Mouse (Mus musculus): Measurements from ENCODE around the gene Psat1. TPM values are rescaled to one million over a fixed set of nuclear protein-coding genes. Genes with fewer than 3 reads are reported as not detected.

Gene Psat1
- total RNA-seq, 2 experiments from 2014 or later = 94.6 to 97.5 TPM

DNA sequence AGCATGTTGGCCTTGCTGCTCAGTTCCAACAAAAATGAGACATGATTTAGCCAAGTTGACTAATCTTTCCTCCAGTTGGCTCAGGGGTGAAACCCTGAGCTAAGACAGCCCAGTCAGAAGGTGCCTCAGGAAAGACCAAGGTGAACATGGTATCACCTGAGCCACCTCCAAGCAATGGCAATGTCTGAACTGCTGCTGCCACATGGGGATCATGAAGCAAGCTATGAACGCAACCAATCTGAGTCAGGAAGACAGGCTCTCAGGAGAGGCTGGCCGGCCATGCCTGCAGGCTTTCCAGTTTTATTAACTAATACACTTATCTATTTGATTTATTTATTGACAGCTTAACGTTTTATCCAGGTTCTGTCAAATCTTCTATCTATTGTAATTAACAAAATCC is 51.5 kb downstream of the Psat1 start:
- no peak for TF ChIP-seq CTCF (IDR thresholded peaks at IDR 0.05)
- Histone ChIP-seq H3K27ac (no peak overlapping the region), H3K4me3 (no peak overlapping the region)
- intact Hi-C loops (cut with DNase I) = no loop called here
- no peak for DNase-seq (ENCODE audit: extremely low spot score in 1 of 2, low spot score in 2 of 2)

DNA sequence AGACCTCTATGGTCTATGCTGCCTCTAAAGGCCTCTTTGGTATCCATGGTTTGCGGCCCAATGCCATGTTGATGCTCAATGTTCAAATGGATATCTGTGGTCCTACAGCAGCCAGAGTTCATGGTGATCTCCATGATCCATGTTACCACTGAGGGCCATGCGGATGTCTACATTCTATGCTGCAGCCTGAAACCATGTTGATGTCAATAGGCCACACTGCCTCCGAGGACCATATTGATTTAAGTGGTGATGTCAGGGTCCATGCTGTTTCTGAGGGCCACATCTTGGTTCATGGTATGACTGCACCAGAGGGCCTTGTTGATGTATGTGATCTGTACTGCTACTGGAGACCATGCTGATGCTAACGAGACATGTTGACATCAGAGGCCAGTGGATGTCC is 55.0 kb downstream of the Psat1 start:
- no peak for TF ChIP-seq CTCF (IDR thresholded peaks at IDR 0.05)
- Histone ChIP-seq H3K4me3 (no peak overlapping the region), H3K27ac (no peak overlapping the region)
- intact Hi-C loops (cut with DNase I) = no loop called here
- DNase-seq (ENCODE audit: extremely low spot score in 1 of 2, low spot score in 2 of 2) = no peak

DNA sequence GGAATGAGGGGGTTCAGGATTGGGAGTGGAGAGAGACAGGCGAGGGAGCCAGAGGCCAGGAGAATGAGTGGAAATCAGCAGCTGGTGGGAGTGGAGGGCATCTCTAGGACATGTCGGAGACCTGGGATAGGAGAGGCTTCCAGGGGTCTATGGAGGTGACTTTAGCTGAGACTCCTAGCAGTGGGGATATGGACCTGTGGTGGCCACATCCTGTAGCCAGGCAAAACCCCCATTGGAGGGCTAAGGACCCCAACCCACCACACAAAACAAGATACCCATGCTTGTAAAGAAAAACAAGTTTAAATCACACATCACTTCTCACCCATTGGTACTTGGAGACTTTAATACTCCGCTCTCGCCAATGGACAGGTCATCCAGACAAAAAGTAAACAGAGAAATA is 58.7 kb downstream of the Psat1 start:
- no peak for DNase-seq (ENCODE audit: extremely low spot score in 1 of 2, low spot score in 2 of 2)
- TF ChIP-seq CTCF (IDR thresholded peaks at IDR 0.05) = no peak
- intact Hi-C loops (cut with DNase I) = no loop called here
- Histone ChIP-seq H3K27ac (no peak overlapping the region), H3K4me3 (no peak overlapping the region)

DNA sequence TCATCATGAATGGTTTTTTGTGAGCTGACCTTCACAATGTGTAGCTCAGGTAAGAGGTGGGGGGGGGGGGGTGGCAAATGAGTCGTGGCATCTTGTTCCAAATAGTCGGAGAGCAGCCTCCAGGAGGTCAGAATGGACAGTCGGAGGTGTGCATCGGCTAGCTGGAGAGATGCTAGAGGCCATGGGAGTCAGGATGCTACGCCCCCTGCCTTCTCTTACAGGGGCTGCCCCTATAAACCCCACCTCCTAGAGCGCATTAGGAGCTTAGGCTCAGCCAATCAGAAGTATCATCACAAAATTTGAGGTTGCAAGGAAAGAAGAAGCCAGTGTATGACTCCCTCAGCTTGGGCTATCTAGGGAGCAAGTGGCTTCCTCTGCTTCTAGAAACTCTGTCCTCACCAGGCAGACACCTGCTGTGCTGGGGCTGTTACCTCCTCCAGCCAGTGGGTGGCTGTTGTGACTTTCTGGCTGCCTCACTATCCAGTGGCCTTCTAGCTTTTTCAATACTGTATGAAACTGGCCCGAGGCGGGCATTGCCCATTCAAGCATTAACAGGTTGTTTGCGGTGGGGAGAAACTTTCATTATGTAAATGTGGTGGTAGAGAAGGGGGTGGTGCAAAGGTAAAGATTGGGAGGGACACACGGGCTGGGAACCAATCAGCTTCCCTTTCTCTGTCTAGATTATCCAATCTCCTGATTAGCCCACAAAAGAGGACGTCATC is 64.3 kb downstream of the Psat1 start:
- H3K4me3 ChIP-seq = no peak overlapping the region
- intact Hi-C loops (cut with DNase I) = no loop called here
- no peak for DNase-seq (ENCODE audit: extremely low spot score in 1 of 2, low spot score in 2 of 2)
- no peak; the same call in 1 of the 2 replicates for TF ChIP-seq CTCF (IDR thresholded peaks at IDR 0.05)
- no peak overlapping the region for H3K27ac ChIP-seq

DNA sequence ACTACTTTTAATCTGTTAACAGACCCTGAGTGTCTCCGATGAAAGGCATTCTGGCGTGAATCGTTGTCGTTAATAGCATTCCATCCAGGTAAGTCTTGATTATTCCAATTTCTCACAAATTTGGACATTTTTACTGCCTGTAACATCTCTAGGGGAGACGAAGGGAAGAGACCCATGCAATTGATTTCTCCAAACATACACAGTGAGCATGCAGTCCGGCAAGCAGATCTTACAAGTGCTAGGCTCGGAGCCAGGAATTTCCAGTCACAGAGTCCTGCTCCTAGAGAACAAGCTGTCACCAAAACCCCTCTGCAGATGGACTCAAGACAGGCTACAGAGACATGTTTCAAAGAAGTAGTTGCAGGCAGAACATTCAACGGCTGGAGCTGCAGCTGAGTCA is 66.4 kb downstream of the Psat1 start:
- DNase-seq (ENCODE audit: extremely low spot score in 1 of 2, low spot score in 2 of 2) = no peak
- Histone ChIP-seq H3K4me3 (no peak overlapping the region), H3K27ac (no peak overlapping the region)
- intact Hi-C loops (cut with DNase I) = no loop called here
- no peak for TF ChIP-seq CTCF (IDR thresholded peaks at IDR 0.05)

DNA sequence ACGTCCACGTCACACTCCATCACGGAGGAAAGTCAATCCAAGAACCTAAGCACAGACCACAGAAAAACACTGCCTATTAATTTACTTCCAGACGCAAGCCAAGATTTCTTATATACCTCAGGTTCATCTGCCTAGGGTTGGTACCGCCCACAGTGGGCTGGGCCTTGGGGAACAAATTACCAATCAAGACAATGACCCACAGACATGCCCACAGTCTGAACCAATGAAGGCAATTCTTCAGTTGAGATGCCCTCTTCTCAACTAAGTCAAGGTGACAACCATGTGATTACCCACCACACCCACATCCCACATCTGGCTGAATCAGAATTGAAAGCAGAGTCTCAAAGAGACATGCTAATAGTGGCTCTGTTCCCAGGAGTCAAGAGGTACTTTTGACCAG is 67.9 kb downstream of the Psat1 start:
- no peak for DNase-seq (ENCODE audit: extremely low spot score in 1 of 2, low spot score in 2 of 2)
- Histone ChIP-seq H3K27ac (no peak overlapping the region), H3K4me3 (no peak overlapping the region)
- no peak for TF ChIP-seq CTCF (IDR thresholded peaks at IDR 0.05)
- intact Hi-C loops (cut with DNase I) = no loop called here

DNA sequence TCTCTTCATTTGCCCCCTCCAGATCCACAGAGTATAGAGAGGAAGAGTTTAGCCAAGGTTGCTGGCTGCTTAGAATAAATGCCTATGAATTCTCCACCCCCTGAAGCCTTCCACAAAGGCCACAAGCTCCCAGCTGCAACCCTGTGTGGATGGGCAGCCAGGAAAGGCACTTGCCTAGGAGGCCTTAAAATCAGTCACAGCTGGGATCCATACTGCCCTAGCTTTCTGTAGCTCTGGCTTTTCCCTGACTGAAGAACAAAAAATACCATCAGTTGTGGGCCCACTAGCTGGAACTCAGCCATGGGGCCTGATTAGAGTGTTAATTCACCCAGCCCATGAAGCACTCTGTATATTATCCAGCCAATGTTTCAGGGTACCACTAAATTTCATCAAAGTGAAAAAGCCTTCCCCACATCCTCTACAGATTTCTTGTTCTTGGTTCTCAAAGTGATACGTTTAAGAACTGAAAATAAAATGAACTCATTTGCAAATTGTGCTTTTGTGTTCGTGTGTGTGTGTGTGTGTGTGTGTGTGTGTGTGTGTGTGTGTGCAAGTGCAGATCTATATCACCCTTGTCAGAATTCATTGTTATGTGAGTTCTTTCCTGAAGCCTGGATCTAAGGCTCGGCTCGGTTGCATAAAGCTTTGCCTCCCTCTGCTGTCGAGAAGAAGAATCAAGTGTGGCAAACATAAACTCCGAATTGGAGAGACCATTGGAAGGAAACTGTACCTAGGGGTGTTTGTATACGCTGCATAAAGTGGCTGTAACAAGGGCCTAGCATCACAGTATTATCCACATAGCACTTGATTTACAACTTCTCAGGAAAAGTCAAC is 78.1 kb downstream of the Psat1 start:
- Histone ChIP-seq H3K4me3 (no peak overlapping the region), H3K27ac (no peak overlapping the region)
- DNase-seq (ENCODE audit: extremely low spot score in 1 of 2, low spot score in 2 of 2) = peak; percentile 15 to 29
- intact Hi-C loops (cut with DNase I) = loop anchor here (2.0 kb wide), 1 partner anchor 1888 kb away; no protein-coding TSS in a partner anchor
- TF ChIP-seq CTCF (IDR thresholded peaks at IDR 0.05) = peak; percentile 63

DNA sequence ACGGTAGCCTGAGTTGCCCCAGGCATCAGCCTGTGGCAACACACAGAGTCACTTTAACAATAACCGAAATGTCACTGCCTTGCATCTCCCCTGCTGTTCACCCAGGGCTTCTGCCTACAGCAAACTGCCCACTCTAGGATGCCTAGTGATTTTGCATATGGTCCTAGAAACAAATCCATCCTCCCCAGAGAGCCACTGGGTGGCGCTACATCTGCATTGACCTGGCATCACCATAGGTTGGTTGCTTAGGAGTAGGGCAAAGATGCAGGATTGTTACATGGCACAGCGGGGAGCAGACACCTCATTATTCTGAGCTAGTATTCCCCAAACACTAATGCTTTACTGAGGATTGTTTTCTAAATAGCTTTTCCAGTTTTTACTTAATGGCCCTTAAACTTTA is 80.3 kb downstream of the Psat1 start:
- intact Hi-C loops (cut with DNase I) = no loop called here
- TF ChIP-seq CTCF (IDR thresholded peaks at IDR 0.05) = peak; percentile 38
- no peak for DNase-seq (ENCODE audit: extremely low spot score in 1 of 2, low spot score in 2 of 2)
- no peak overlapping the region for H3K27ac ChIP-seq
- no peak overlapping the region for H3K4me3 ChIP-seq

DNA sequence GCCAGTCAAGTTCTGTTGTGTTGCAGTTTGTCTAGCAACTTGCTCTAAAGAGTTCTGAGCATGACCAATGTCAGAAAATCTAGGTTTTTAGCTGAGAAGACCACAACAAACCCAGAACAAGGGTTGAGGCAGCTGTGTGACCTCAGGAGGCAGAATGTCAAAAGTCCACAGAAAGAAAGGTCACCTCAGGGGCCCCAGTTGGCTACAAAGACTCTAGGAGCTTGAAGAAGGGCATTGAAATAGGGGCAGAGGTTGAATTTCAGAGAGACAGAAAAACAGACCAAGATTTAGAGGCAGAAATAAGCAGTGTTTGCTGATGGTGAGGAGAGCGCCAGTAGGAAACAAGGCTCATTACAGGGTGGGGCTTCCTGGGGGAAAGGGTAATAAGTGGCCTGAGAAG is 81.0 kb downstream of the Psat1 start:
- Histone ChIP-seq H3K4me3 (no peak overlapping the region), H3K27ac (no peak overlapping the region)
- DNase-seq (ENCODE audit: extremely low spot score in 1 of 2, low spot score in 2 of 2) = no peak
- no peak for TF ChIP-seq CTCF (IDR thresholded peaks at IDR 0.05)
- intact Hi-C loops (cut with DNase I) = no loop called here

DNA sequence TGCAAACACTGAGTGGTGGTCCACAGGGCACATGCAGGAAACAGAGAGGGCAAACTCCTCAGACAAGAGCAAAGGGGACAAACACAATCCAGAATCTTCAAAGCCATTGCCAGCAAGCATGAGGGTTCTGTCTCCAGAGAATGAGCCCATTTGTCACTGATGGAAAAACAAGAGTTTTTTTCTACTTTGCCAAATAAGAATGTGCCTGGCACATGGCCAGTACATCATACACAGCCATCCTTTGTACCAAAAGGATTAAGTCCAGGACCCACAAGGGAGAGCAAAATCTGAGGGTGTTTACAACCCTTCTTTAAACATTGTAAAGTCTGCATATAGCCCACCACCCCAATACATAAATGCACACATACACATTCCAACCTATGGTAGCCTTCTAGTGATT is 81.7 kb downstream of the Psat1 start:
- intact Hi-C loops (cut with DNase I) = no loop called here
- Histone ChIP-seq H3K4me3 (no peak overlapping the region), H3K27ac (no peak overlapping the region)
- no peak for TF ChIP-seq CTCF (IDR thresholded peaks at IDR 0.05)
- DNase-seq (ENCODE audit: extremely low spot score in 1 of 2, low spot score in 2 of 2) = no peak

DNA sequence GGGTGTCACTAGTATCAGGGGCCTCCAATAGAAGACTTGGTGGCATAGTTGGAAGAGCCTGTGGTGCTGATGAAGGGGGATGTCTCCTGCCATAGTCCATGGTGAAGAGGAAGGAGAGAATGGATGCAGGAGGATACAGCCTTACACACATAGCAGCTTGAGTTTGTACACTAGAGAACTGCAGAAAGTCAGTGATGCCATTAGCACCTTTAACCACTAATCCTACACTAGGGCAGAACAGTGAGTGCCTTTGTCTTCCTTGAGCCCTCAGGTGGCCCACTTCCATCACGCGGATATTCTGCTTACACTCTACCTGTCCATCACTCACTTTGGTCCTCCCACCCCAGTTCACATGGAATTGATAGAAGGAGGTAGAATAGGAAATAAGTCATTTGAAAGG is 83.0 kb downstream of the Psat1 start:
- Histone ChIP-seq H3K4me3 (no peak overlapping the region), H3K27ac (no peak overlapping the region)
- DNase-seq (ENCODE audit: extremely low spot score in 1 of 2, low spot score in 2 of 2) = no peak
- intact Hi-C loops (cut with DNase I) = no loop called here
- TF ChIP-seq CTCF (IDR thresholded peaks at IDR 0.05) = no peak

DNA sequence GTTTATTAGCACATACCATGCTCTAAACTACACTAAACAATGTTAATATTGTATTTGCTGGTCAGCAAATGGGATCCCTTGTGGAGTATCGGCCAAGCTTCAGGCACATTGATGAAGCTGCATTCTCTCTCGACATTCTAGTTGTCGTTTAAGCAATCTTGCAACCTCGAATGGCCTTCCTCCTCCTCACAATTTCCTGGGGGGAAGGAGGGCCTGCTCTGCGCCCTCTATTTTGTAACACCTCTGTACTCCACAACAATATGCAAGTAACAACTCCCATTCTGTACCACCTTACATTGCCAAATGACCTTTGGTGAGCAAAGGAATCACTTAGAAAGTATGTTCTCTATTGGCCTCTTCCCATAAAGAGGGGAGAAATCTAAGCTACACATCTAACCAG is 91.8 kb downstream of the Psat1 start:
- Histone ChIP-seq H3K4me3 (no peak overlapping the region), H3K27ac (no peak overlapping the region)
- no peak for DNase-seq (ENCODE audit: extremely low spot score in 1 of 2, low spot score in 2 of 2)
- TF ChIP-seq CTCF (IDR thresholded peaks at IDR 0.05) = no peak
- intact Hi-C loops (cut with DNase I) = no loop called here

Other genes starting within 250 kb of the Psat1 start
- 1 to 10 TPM; 8.9 to 9.3 TPM for gene Cep78, start 37.7 kb upstream of the Psat1 start, total RNA-seq (2021)
- 100 to 1,000 TPM; 164 to 172 TPM for gene Gnaq, start 185.5 kb upstream of the Psat1 start, total RNA-seq (2021)

Measured in left cerebral cortex, adult 2 months (tissue).